Comparison of ENCODE assay signal across 20 mouse cellular contexts in genomic region chr6:149167038-149167437, GRCm38 (mm10). TPM values are rescaled to one million over a fixed set of nuclear protein-coding genes. Genes with fewer than 3 reads are reported as not detected.
"Had no signal": no experiment of that assay in that cellular context is flagged by ENCODE, and none has a peak within 500 bp of the region (broad histone marks: within the 10 kb centered on the region; RNA-seq: fewer than 3 reads in every experiment).

No protein-coding gene starts in this region.

RNA-seq across cellular contexts. Expression of gene Gm10203, which starts 37.1 kb away (rescaled TPM):
- total RNA-seq: layer of hippocampus, adult 18-20 months; layer of hippocampus, postnatal 14 days; left cerebral cortex, adult 8-10 months; left cerebral cortex, postnatal 14 days; left cerebral cortex, postnatal 4 days; megakaryocyte, adult 5-6 weeks had no signal
- polyA plus RNA-seq: kidney, embryonic 15.5 days; limb, embryonic 12.5 days; limb, embryonic 15.5 days; liver, embryonic 12.5 days; liver, embryonic 15.5 days; lung, embryonic 15.5 days; macrophage; midbrain, embryonic 12.5 days; midbrain, embryonic 15.5 days; neural tube, embryonic 12.5 days; neural tube, embryonic 15.5 days; stomach, embryonic 14.5 days; stomach, postnatal 0 days; thymus, adult 2 months had no signal
